Mouse (Mus musculus) limb, embryonic 14.5 days (tissue): ENCODE measurements around the gene Fam169a. TPM values are rescaled to one million over a fixed set of nuclear protein-coding genes. Genes with fewer than 3 reads are reported as not detected.

Source experiments
- ATAC-seq: fragments of 200-750 bp; cut with Nextera tagmentation; 2 replicates; pipeline ENCODE4 v1.8.0; 2017; ENCODE audit warnings: low read depth, moderate number of reproducible peaks, moderate TSS enrichment; ENCODE audit not compliant: low FRiP score
- DNase-seq: peaks from one replicate; pipeline ENCODE4 v3.0.0-alpha.2; 2015; ENCODE audit warnings: low spot score
- H3K27ac ChIP-seq: fragments of 300-500 bp; sonication (generic); replicated peaks from 2 replicates; pipeline ENCODE4 v1.5.1; 2014; ENCODE audit warnings: low read depth, mild to moderate bottlenecking, low read length, moderate library complexity, mixed read lengths
- H3K27me3 ChIP-seq: fragments of 300-500 bp; sonication (generic); 2 replicates; pipeline ENCODE4 v1.6.1; 2014; ENCODE audit warnings: low read length, mixed read lengths; ENCODE audit not compliant: control insufficient read depth, insufficient read depth
- H3K36me3 ChIP-seq: fragments of 300-500 bp; sonication (generic); 2 replicates; pipeline ENCODE4 v1.6.1; 2014; ENCODE audit warnings: mild to moderate bottlenecking, low read length, moderate library complexity, mixed read lengths; ENCODE audit not compliant: control insufficient read depth, insufficient read depth
- H3K4me1 ChIP-seq: fragments of 300-500 bp; sonication (generic); 2 replicates; pipeline ENCODE4 v1.6.1; 2014; ENCODE audit warnings: antibody characterized with exemption, low read length, mixed read lengths; ENCODE audit not compliant: control insufficient read depth, insufficient read depth
- H3K4me2 ChIP-seq: fragments of 300-500 bp; sonication (generic); replicated peaks from 2 replicates; pipeline ENCODE4 v1.6.1; 2014; ENCODE audit warnings: low read depth, mild to moderate bottlenecking, low read length, moderate library complexity; ENCODE audit not compliant: severe bottlenecking
- H3K4me3 ChIP-seq: fragments of 300-500 bp; sonication (generic); replicated peaks from 2 replicates; pipeline ENCODE4 v1.5.1; 2014; ENCODE audit warnings: low read length
- H3K9ac ChIP-seq: fragments of 300-500 bp; sonication (generic); 2 replicates; pipeline ENCODE4 v1.6.1; 2014; ENCODE audit warnings: mild to moderate bottlenecking, low read depth, low read length, moderate library complexity; ENCODE audit not compliant: severe bottlenecking
- H3K9me3 ChIP-seq: fragments of 300-500 bp; sonication (generic); 2 replicates; pipeline ENCODE4 v1.6.1; 2016; ENCODE audit warnings: low read length; ENCODE audit not compliant: control insufficient read depth
- POLR2A ChIP-seq: fragments of 200-500 bp; IDR thresholded peaks from 2 replicates; pipeline ENCODE4 v1.8.0; 2012; ENCODE audit warnings: inconsistent platforms, mild to moderate bottlenecking, moderate library complexity, borderline replicate concordance; ENCODE audit not compliant: insufficient read depth, insufficient read length; ENCODE audit errors: extremely low read depth
- WGBS: fragments of 180-500 bp; shearing (Covaris S2); extraction: QIAGEN DNeasy Blood & Tissue Kit; methylation state at CpG from one replicate; pipeline ENCODE4 v1.1.7; 2014; 5-methylcytosine and 5-hydroxymethylcytosine counted together
- polyA plus RNA-seq, 2 experiments: library from polyadenylated mRNA; depleted of rRNA in 1 of 2; stranded (reverse) in 1 of 2; unstranded in 1 of 2; fragments of >200 nt; fragmentation: Nextera tagmentation in 1 of 2; extraction: Ambion mirVana in 1 of 2; gene quantifications; 2 replicates each; pipeline versions ENCODE4 v1.2.1 to v1.2.3; 2012 to 2014

The Fam169a gene
- polyA plus RNA-seq, 2 experiments: 1.7 to 2.8 TPM

GRCm38 (mm10) chr13:97180113-97180828 lies 113.2 kb downstream of the Fam169a start:
- DNase-seq: no peak
- no peak for ATAC-seq
- no peak for TF ChIP-seq POLR2A
- 77% methylated on average over 6 of the region's 6 CpGs for WGBS
- H3K4me2 ChIP-seq: no peak overlapping the region
- no peak overlapping the region for H3K9ac ChIP-seq
- no peaks in the 10 kb centered on the region for H3K4me1 ChIP-seq
- H3K27me3 ChIP-seq: no peaks in the 10 kb centered on the region
- H3K27ac ChIP-seq: no peak overlapping the region
- H3K4me3 ChIP-seq: no peak overlapping the region
- peaks cover 55% of the 10 kb centered on the region for H3K36me3 ChIP-seq
- H3K9me3 ChIP-seq: no peaks in the 10 kb centered on the region

Other genes with a start within 250 kb of the Fam169a start
- gene Gcnt4, start 142.6 kb upstream of the Fam169a start, polyA plus RNA-seq (2012; rRNA removed): 0.63 and 0.81 TPM in 2 replicates
- 0.26 and 0.44 TPM in 2 replicates for gene Gcnt4, start 142.6 kb upstream of the Fam169a start, polyA plus RNA-seq (2014; fragmentation: Nextera tagmentation; extraction: Ambion mirVana)
- not detected in 2 replicates for gene 1700029F12Rik, start 32.9 kb upstream of the Fam169a start, polyA plus RNA-seq (2012; rRNA removed)
- not detected in 2 replicates for gene 1700029F12Rik, start 32.9 kb upstream of the Fam169a start, polyA plus RNA-seq (2014; fragmentation: Nextera tagmentation; extraction: Ambion mirVana)
- gene Gm6169, start 32.0 kb downstream of the Fam169a start, polyA plus RNA-seq (2012; rRNA removed): 2.1 and 2.8 TPM in 2 replicates
- gene Gm6169, start 32.0 kb downstream of the Fam169a start, polyA plus RNA-seq (2014; fragmentation: Nextera tagmentation; extraction: Ambion mirVana): 5.0 and 5.1 TPM in 2 replicates
- gene Gfm2, start 70.7 kb downstream of the Fam169a start, polyA plus RNA-seq (2012; rRNA removed): 26.9 and 29.6 TPM in 2 replicates
- gene Gfm2, start 70.7 kb downstream of the Fam169a start, polyA plus RNA-seq (2014; fragmentation: Nextera tagmentation; extraction: Ambion mirVana): 28.2 and 29.1 TPM in 2 replicates
- gene Nsa2, start 70.7 kb downstream of the Fam169a start, polyA plus RNA-seq (2012; rRNA removed): 66.8 and 121 TPM in 2 replicates
- 88.3 and 88.4 TPM in 2 replicates for gene Nsa2, start 70.7 kb downstream of the Fam169a start, polyA plus RNA-seq (2014; fragmentation: Nextera tagmentation; extraction: Ambion mirVana)
- gene Hexb, start 131.1 kb downstream of the Fam169a start, polyA plus RNA-seq (2012; rRNA removed): 46.3 and 50.7 TPM in 2 replicates
- gene Hexb, start 131.1 kb downstream of the Fam169a start, polyA plus RNA-seq (2014; fragmentation: Nextera tagmentation; extraction: Ambion mirVana): 60.1 and 60.5 TPM in 2 replicates
- 33.5 and 40.7 TPM in 2 replicates for gene Enc1, start 173.8 kb downstream of the Fam169a start, polyA plus RNA-seq (2012; rRNA removed)
- 8.9 and 12.1 TPM in 2 replicates for gene Enc1, start 173.8 kb downstream of the Fam169a start, polyA plus RNA-seq (2014; fragmentation: Nextera tagmentation; extraction: Ambion mirVana)